Mouse (Mus musculus) right cerebral cortex, postnatal 36 days (tissue): ENCODE measurements around the gene Zfp606.

Experiments used
- DNase-seq, 2 experiments: peaks; one replicate each; pipeline ENCODE4 v3.0.0; 2022; ENCODE audit warnings: low spot score in 2 of 2, mixed read lengths in 1 of 2

Gene Zfp606

GRCm38 (mm10) chr7:12478158-12479008 lies at the start of gene Zfp606:
Gene Zfp606, plus strand, starts transcription at chr7:12478293.
- DNase-seq, result peak; percentile 86 to 90

DNA sequence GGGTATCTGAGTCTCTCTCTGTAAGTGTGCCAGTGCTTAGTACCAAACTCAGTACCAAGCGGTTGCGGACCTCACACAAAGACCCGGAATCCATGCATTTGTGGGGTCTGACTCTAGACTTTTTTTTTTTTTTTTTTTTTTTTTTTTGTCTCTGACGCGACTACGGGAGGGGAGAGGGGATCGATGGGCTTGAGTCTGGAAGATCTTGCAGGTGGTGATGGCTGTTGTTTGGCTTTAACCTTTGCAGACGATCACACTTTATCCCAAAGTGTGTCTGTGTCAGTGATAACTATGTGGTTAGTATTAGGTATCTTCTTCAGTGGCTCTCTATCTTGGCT lies 885 bp downstream of the Zfp606 start:
- DNase-seq, result no peak

- DNase-seq, result no peak
Measured at GRCm38 (mm10) chr7:12479525-12479924, 1.4 kb downstream of the Zfp606 start.

DNA sequence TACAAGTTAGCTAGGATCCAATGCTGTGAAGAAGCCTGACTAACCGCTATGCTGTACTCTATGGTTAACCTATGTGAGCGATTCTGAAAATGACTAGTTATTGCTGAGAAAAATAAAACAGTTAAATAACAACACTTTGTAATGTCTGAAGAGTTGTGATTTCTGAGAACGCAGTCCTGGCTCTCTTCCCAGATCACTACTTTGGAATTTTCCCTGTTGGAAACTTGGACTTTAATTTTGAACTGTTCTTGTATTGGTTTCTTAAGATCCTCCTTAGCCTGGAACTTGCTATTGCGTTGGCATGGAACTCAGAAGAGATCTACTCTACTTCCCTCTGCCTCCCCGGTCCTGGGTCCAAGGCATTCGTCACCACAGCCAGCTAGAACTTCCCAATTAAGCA lies 5.7 kb downstream of the Zfp606 start:
- no peak for DNase-seq

GRCm38 (mm10) chr7:12485956-12486355 lies 7.9 kb downstream of the Zfp606 start:
- DNase-seq, result no peak

DNA sequence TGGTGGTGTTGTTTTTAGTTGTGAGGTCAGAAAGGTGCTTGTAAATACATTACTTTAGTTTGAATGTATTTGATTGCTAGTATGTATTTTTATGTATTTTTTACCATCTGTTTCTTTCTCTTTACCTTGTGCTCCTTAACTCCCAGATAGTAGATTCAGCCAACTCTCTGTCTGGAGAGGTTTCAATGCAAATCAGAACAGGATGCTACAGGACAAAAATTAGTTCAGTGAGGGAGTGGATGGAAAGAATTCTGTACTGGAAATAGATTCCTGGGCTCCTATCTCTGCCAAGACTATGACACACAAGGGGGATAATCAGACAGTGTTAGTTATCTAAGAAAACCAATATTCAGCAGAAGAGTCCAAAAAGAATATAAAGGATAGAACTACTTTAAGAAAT lies 8.6 kb downstream of the Zfp606 start:
- no peak for DNase-seq

DNA sequence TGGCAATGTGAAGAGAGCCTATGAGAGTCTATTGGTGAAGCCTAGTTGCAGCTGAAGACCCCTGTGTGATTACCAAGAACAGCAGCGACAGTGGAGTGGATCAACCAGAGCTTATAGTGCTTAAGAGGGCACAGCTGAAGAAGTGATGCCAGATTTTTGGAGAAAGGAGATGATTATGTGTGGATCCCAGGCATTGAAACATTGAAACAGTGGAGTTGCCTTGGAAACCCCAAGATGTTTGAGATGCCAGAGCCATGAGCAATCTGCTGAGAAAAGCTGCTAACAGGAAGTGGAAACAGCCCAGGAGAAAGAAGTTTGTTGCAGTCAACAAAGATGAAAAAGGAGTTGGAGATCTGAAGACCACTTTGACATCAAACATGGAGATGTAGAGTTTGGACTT lies 32.8 kb downstream of the Zfp606 start:
- no peak for DNase-seq

DNA sequence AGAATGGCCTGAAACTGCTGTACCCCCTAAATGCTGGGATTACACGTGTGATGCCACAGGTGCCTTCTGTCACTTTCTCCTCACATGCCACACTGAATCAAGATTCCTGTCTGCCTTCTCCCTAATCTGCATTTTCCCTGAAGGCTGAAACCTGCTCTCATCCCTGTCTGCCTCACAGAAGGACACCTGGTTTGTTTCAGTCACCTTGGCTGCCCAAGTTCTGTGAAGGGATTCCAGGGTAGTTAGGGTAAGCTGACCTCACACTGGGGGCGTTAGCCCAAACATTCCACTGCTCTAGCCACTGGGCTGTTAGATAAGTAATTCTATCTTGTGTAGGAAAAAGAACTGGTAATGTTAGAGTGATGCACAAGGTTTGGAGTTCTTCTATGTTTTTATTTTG lies 34.1 kb downstream of the Zfp606 start, which contains the start of gene 2900092C05Rik:
Gene 2900092C05Rik, plus strand, starts transcription at position 301 of the 400 bp plus-strand sequence.
- no peak for DNase-seq
